Mouse (Mus musculus): ENCODE measurements around the gene Bri3.

DNA sequence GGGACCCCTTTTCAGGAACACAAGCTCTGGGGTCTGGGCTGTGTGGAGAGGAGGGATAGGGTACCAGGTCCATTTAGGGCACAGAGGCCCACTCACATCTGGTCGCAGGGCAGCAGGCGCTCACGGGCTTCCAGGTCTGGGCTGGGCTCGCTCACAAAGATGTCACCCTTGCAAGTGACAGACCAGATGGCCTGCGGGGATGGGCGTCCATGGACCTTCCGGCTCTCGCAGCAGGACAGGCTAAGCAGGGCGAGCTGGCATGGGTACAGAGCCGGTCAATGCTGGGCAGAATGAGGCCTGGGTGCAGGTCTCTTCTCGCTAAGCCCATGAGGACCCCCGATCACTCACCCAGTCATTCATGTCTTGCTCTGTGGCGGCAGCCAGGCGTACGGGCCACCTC lies 38.2 kb upstream of the Bri3 start:
- TF ChIP-seq CTCF (IDR thresholded peaks at IDR 0.05; ENCODE audit: control insufficient read depth, insufficient read depth, low read length): no peak
- TF ChIP-seq POLR2A (IDR thresholded peaks at IDR 0.05; ENCODE audit: borderline replicate concordance, control insufficient read depth, low read depth, low read length): no peak
